ENCODE assay signal across 9 mouse cellular contexts in the genomic region with DNA sequence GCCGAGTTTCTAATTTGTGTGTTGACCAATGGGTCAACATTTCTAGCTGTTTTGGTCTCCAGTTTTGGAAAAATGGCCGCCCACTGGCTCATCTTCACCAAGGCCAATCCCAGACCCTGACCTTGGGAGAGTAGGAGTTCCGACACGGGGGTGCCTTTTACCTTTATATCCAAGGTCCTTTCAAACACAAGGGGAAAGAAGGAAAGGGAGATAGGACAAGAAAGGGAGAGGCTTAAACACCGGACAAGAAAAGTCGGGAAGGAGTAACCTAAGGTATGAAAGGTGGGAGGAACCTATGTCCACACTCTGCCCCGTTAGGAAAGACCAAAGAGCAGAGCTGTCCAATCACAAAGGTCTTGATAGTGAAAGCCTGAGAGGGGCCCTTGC. TPM values are rescaled to one million over a fixed set of nuclear protein-coding genes. Genes with fewer than 3 reads are reported as not detected.
DNase-seq lines count a peak whose midpoint lies in the region; ATAC-seq and TF ChIP-seq lines count a peak whose summit lies in the region.
"Had no signal": no experiment of that assay in that cellular context is flagged by ENCODE, and none has a peak within 500 bp of the region (broad histone marks: within the 10 kb centered on the region; RNA-seq: fewer than 3 reads in every experiment).

No protein-coding gene starts in this region.

- no peak for ATAC-seq in hindbrain, embryonic 16.5 days
- ATAC-seq in megakaryocyte-erythroid progenitor cell, adult 5-6 weeks (replicated peaks; ENCODE audit: low FRiP score, low TSS enrichment, poor library complexity, severe bottlenecking) = no peak

- H3K36me3 ChIP-seq in embryonic facial prominence, embryonic 10.5 days (replicated peaks) = peaks cover 48% of the 10 kb centered on the region
- peaks cover 14% of the 10 kb centered on the region; the same call in 1 of the 2 replicates for H3K36me3 ChIP-seq in hindbrain, embryonic 16.5 days (ENCODE audit: control insufficient read depth, insufficient read depth, low read length)

- no peak for DNase-seq in layer of hippocampus, adult 2 months (ENCODE audit: low spot score in 2 of 2)
- DNase-seq in layer of hippocampus, adult 11-12 months (ENCODE audit: low spot score) = no peak
- no peak for DNase-seq in embryonic facial prominence, embryonic 10.5 days (ENCODE audit: low spot score)
- DNase-seq in lung, postnatal 14 days = peak; percentile 12
- no peak for DNase-seq in frontal cortex, postnatal 25 days (ENCODE audit: low spot score in 2 of 2)
- no peak for DNase-seq in adrenal gland, adult 8-10 months

- H3K4me1 ChIP-seq in embryonic facial prominence, embryonic 10.5 days = peaks cover 40% of the 10 kb centered on the region
- H3K4me1 ChIP-seq in hindbrain, embryonic 16.5 days (ENCODE audit: control insufficient read depth, insufficient read depth, low read depth, low read length) = peaks cover 11% of the 10 kb centered on the region

- peak overlapping the region; percentile 93 for H3K27ac ChIP-seq in layer of hippocampus, adult 2 months
- peak overlapping the region; percentile 93 for H3K27ac ChIP-seq in embryonic facial prominence, embryonic 10.5 days (replicated peaks)
- H3K27ac ChIP-seq in hindbrain, embryonic 16.5 days (ENCODE audit: low read depth, low read length) = peak overlapping the region; percentile 37

- no peaks in the 10 kb centered on the region for H3K27me3 ChIP-seq in embryonic facial prominence, embryonic 10.5 days (replicated peaks; ENCODE audit: low read depth, poor library complexity, severe bottlenecking)
- no peaks in the 10 kb centered on the region for H3K27me3 ChIP-seq in hindbrain, embryonic 16.5 days (replicated peaks; ENCODE audit: control insufficient read depth, insufficient read depth, low read length)

- peak overlapping the region; percentile 81 for H3K4me2 ChIP-seq in hindbrain, embryonic 16.5 days (ENCODE audit: low read length)

- TF ChIP-seq CTCF in layer of hippocampus, adult 2 months (conservative IDR thresholded peaks at IDR 0.05) = no peak

- H3K4me3 ChIP-seq in layer of hippocampus, adult 2 months = peak overlapping the region; percentile 70
- peak overlapping the region; percentile 79 for H3K4me3 ChIP-seq in embryonic facial prominence, embryonic 10.5 days
- H3K4me3 ChIP-seq in hindbrain, embryonic 16.5 days (ENCODE audit: low read length) = peak overlapping the region; percentile 64

- peak overlapping the region; percentile 79 for H3K9ac ChIP-seq in hindbrain, embryonic 16.5 days (ENCODE audit: low read depth, low read length)

- H3K9me3 ChIP-seq in embryonic facial prominence, embryonic 10.5 days = no peaks in the 10 kb centered on the region
- H3K9me3 ChIP-seq in hindbrain, embryonic 16.5 days (ENCODE audit: control insufficient read depth, low read length) = no peaks in the 10 kb centered on the region

- 31% methylated on average over 7 of the region's 7 CpGs for WGBS in embryonic facial prominence, embryonic 10.5 days
- 25% methylated on average over 7 of the region's 7 CpGs for WGBS in hindbrain, embryonic 16.5 days

RNA-seq across cellular contexts. Expression of a gene that starts 0.5 kb away (rescaled TPM):
- 1 to 10 TPM; 6.4 to 6.8 TPM for total RNA-seq in layer of hippocampus, adult 2 months (2021)
- 184 and 194 TPM in 2 replicates for polyA plus RNA-seq in embryonic facial prominence, embryonic 10.5 days (2016; fragmentation: Nextera tagmentation; extraction: Ambion mirVana)
- polyA plus RNA-seq in hindbrain, embryonic 16.5 days (2015; fragmentation: Nextera tagmentation; extraction: Ambion mirVana) = 30.6 and 34.4 TPM in 2 replicates
- total RNA-seq in adrenal gland, adult 8-10 months (2022) = 10 to 100 TPM; 31.5 to 46.9 (median 34.3) TPM
- total RNA-seq in megakaryocyte-erythroid progenitor cell, adult 5-6 weeks (2014; fragmentation: Nextera tagmentation) = 188 and 207 TPM in 2 replicates
- total RNA-seq in megakaryocyte-erythroid progenitor cell, adult 5-6 weeks (2017) = 87.9 and 145 TPM in 2 replicates

RNA-seq across cellular contexts. Expression of a gene that starts 14.3 kb away (rescaled TPM):
- total RNA-seq in layer of hippocampus, adult 2 months (2021) = 10 to 100 TPM; 69.5 to 71.8 TPM
- polyA plus RNA-seq in embryonic facial prominence, embryonic 10.5 days (2016; fragmentation: Nextera tagmentation; extraction: Ambion mirVana) = 17.5 and 17.6 TPM in 2 replicates
- 40.3 and 42.3 TPM in 2 replicates for polyA plus RNA-seq in hindbrain, embryonic 16.5 days (2015; fragmentation: Nextera tagmentation; extraction: Ambion mirVana)
- total RNA-seq in adrenal gland, adult 8-10 months (2022) = 10 to 100 TPM; 44.3 to 50.8 (median 47.0) TPM
- 28.0 and 30.2 TPM in 2 replicates for total RNA-seq in megakaryocyte-erythroid progenitor cell, adult 5-6 weeks (2014; fragmentation: Nextera tagmentation)
- 18.9 and 31.7 TPM in 2 replicates for total RNA-seq in megakaryocyte-erythroid progenitor cell, adult 5-6 weeks (2017)

RNA-seq across cellular contexts. Expression of a gene that starts 26.4 kb away (rescaled TPM):
- total RNA-seq in layer of hippocampus, adult 2 months (2021) = under 1 TPM in 1 of 2 experiments, not detected in 1; 0.96 TPM
- polyA plus RNA-seq in embryonic facial prominence, embryonic 10.5 days (2016; fragmentation: Nextera tagmentation; extraction: Ambion mirVana) = not detected in 2 replicates
- not detected in 2 replicates for polyA plus RNA-seq in hindbrain, embryonic 16.5 days (2015; fragmentation: Nextera tagmentation; extraction: Ambion mirVana)
- 1 to 10 TPM in 2 of 4 experiments, under 1 TPM in 2; 0.77 to 7.8 (median 2.5) TPM for total RNA-seq in adrenal gland, adult 8-10 months (2022)
- total RNA-seq in megakaryocyte-erythroid progenitor cell, adult 5-6 weeks (2014; fragmentation: Nextera tagmentation) = 2.8 TPM in 1 of 2 replicates, not detected in the other
- not detected in 2 replicates for total RNA-seq in megakaryocyte-erythroid progenitor cell, adult 5-6 weeks (2017)
- total RNA-seq: neutrophil, adult 5-6 weeks had no signal

RNA-seq across cellular contexts. Expression of a gene that starts 32.1 kb away (rescaled TPM):
- not detected for total RNA-seq in layer of hippocampus, adult 2 months (2021)
- polyA plus RNA-seq in embryonic facial prominence, embryonic 10.5 days (2016; fragmentation: Nextera tagmentation; extraction: Ambion mirVana) = not detected in 2 replicates
- polyA plus RNA-seq in hindbrain, embryonic 16.5 days (2015; fragmentation: Nextera tagmentation; extraction: Ambion mirVana) = not detected in 2 replicates
- total RNA-seq in adrenal gland, adult 8-10 months (2022) = 1 to 10 TPM in 1 of 4 experiments, not detected in 3; 2.1 TPM
- total RNA-seq in megakaryocyte-erythroid progenitor cell, adult 5-6 weeks (2014; fragmentation: Nextera tagmentation) = not detected in 2 replicates
- not detected in 2 replicates for total RNA-seq in megakaryocyte-erythroid progenitor cell, adult 5-6 weeks (2017)
- total RNA-seq: neutrophil, adult 5-6 weeks had no signal

RNA-seq across cellular contexts. Expression of a gene that starts 38.1 kb away (rescaled TPM):
- total RNA-seq in layer of hippocampus, adult 2 months (2021) = under 1 TPM in 1 of 2 experiments, not detected in 1; 0.36 TPM
- polyA plus RNA-seq in embryonic facial prominence, embryonic 10.5 days (2016; fragmentation: Nextera tagmentation; extraction: Ambion mirVana) = 0.10 and 0.35 TPM in 2 replicates
- 0.09 and 0.10 TPM in 2 replicates for polyA plus RNA-seq in hindbrain, embryonic 16.5 days (2015; fragmentation: Nextera tagmentation; extraction: Ambion mirVana)
- total RNA-seq in adrenal gland, adult 8-10 months (2022) = 1 to 10 TPM in 2 of 4 experiments, under 1 TPM in 1, not detected in 1; 0.89 to 1.9 (median 1.3) TPM
- not detected in 2 replicates for total RNA-seq in megakaryocyte-erythroid progenitor cell, adult 5-6 weeks (2014; fragmentation: Nextera tagmentation)
- not detected in 2 replicates for total RNA-seq in megakaryocyte-erythroid progenitor cell, adult 5-6 weeks (2017)
- total RNA-seq: neutrophil, adult 5-6 weeks had no signal

Comparison
In these comparisons a context has a peak if more than half of its experiments do, and no peak if none do; other contexts are left out.
1. H3K27ac ChIP-seq: peak in every context shown above with its lines; median percentile 93 in layer of hippocampus, adult 2 months; 93 in embryonic facial prominence, embryonic 10.5 days; 37 in hindbrain, embryonic 16.5 days.
2. RNA of a gene that starts 0.5 kb away (total RNA-seq): 87.9 to 207 TPM in megakaryocyte-erythroid progenitor cell, adult 5-6 weeks and 31.5 to 46.9 TPM in adrenal gland, adult 8-10 months; 6.4 to 6.8 TPM in layer of hippocampus, adult 2 months; every median in the first group is over 4 times any median in the second.
3. Peak in every context shown above with its lines, with median percentiles within 50 percentile points of each other: H3K4me3 ChIP-seq.